Mouse (Mus musculus) liver, embryonic 14.5 days (tissue): ENCODE measurements around the gene Pde4d.

Source experiments
- CTCF ChIP-seq: IDR thresholded peaks from 2 replicates; pipeline ENCODE4 v1.5.1; 2016; ENCODE audit warnings: antibody characterized with exemption, low read depth, control low read depth
- EP300 ChIP-seq: IDR thresholded peaks from 2 replicates; pipeline ENCODE4 v1.6.1; 2016; ENCODE audit warnings: antibody characterized with exemption, low read depth

GRCm38 (mm10) chr13:109539371-109539770 is 1089.6 kb downstream of the Pde4d start:
- TF ChIP-seq CTCF (no peak), EP300 (no peak)
